Mouse (Mus musculus) CD4-positive helper T cell, adult 2 months (primary cell): ENCODE measurements around the gene Olfr473.
"Not testable (repeated sequence)": the region's sequence is repeated elsewhere in the genome, so short reads cannot be mapped to it uniquely, and the experiment has no call there.

Experiments used
- DNase-seq: peaks from one replicate; pipeline ENCODE4 v3.0.0-alpha.2; 2012; ENCODE audit warnings: low read depth, missing footprints, low spot score

The Olfr473 gene

DNA sequence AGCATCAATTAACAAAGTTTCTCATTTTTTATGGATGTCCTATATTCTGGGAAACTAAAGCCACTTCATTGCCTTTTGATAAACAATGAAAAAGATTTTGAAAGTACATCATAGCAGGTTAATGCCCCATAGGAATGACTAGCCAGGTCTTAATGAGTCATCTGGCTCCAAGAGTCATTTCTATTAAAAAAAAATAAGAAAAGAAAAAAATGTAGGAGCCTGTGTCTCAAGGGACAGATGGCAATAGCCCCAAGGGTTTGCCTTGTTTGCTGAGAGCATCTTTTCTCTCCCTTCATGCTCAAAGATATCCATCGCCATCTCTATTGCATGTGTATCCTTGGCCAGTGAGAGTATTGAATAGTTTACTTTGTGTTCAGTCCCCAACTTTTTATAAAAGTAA, at the start of gene Olfr473:
Olfr473 (plus strand) TSS at position 301 of the 400 bp plus-strand sequence.
- DNase-seq = no peak

DNA sequence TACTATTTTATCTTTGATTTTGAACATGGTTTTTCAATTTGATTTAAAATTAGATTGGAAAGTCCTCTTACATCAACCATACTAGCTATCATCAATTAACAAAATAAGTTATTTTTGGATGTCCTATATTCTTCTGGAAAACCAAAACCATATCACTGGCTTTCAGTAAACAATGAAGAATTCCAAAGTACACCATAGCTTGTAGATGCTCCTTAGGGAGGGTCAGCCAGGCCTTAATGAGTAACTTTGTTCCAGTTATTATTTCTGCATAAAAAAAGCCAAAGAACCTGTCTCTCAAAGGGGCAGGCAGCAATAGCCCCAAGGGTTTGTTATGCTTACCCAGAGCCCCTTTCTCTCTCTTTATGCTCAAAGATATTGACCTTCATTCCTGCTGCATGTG, 32.6 kb upstream of the Olfr473 start, which contains the start of gene Olfr472:
Olfr472 (plus strand) TSS at position 301 of the 400 bp plus-strand sequence.
- no peak for DNase-seq

DNA sequence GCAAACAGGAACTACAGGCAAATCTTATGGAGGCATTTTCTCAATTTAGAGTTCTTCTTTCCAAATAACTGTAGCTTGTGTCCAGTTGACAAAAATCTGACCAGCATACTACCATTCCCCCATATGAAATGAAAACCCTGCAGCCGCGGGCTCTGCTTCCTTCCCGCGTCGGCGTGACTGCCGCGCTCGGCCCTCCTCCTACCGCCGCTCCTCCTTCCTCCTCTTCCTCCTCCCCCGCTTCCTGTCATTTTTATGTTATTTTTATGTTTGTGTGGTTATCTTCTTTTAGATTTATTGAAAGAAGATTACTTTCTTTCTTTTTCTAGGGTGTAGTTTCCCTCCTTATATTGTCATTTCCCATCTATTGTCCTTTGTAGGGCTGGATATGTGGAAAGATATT, 22.3 kb downstream of the Olfr473 start:
- not testable (repeated sequence) for DNase-seq

- DNase-seq = no peak
These were observed 24.1 kb downstream of the Olfr473 start, which contains the start of gene Olfr474 for GRCm38 (mm10) chr7:107954343-107954742. TSS of gene Olfr474 (plus strand) at chr7:107954643.

DNA sequence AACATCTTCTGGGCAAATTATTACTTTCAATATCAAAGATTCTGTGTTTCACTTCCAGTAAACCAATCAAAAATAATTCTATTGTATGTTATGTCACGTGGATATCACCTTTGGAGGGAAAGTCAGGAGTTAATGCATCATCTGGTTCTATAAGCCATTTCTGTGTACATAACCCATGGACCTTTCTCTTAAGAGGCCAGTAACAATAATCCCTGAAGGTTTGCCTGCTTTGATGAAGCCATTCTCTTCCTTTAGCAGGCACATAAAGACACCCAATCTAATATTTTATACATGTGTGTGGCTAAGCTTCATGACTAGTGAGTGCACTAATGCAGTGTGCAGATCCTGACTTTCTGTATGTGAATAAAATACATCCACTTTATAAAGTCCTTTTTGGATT, 34.3 kb downstream of the Olfr473 start, which contains the start of gene Olfr476:
Olfr476 (plus strand) TSS at position 301 of the 400 bp plus-strand sequence.
- no peak for DNase-seq
